Mouse (Mus musculus) adrenal gland, adult 8-10 months (tissue): ENCODE measurements around the gene Dctpp1. TPM values are rescaled to one million over a fixed set of nuclear protein-coding genes. Genes with fewer than 3 reads are reported as not detected.

ENCODE experiments used
- DNase-seq: peaks from one replicate; pipeline ENCODE4 v3.0.0; 2022
- total RNA-seq, 4 experiments: library from RNA; stranded (reverse); gene quantifications; 2 replicates each; pipeline ENCODE4 v1.2.4; 2022

The Dctpp1 gene
- total RNA-seq, 4 experiments from 2014 or later = 28.2 to 36.5 (median 31.6) TPM

GRCm38 (mm10) chr7:127231376-127231775 lies 29.1 kb downstream of the Dctpp1 start:
- DNase-seq = no peak

DNA sequence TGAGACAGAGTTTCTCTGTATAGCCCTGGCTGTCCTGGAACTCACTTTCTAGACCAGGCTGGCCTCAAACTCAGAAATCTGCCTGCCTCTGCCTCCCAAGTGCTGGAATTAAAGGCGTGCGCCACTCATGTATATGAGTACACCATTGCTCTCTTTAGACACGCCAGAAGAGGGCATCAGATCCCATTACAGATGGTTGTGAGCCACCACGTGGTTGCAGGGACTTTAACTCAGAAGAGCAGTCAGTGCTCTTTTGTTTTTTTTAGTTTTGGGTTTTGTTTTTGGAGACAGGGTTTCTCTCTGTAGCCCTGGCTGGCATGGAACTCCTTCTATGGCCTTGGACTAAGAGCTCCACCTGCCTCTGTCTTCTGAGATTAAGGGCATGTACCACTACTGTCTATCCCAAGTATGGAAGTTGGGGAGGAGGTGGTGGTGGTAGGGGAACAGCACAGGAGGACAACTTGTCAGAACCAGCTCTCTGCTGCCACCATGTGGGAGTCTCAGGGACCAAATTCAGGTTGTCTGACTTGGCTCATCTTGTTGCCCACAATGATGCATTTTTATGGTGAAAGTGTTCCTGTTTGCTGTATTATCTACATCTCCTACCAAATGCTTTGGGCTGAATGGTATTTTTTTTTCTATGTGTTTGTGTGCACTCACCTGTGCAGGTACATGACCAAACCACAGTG lies 31.8 kb downstream of the Dctpp1 start:
- DNase-seq = no peak

- DNase-seq = no peak
Measured at GRCm38 (mm10) chr7:127225147-127225995, 35.1 kb downstream of the Dctpp1 start.

GRCm38 (mm10) chr7:127224616-127225015 lies 35.9 kb downstream of the Dctpp1 start:
- DNase-seq = no peak

GRCm38 (mm10) chr7:127223515-127224478 lies 36.7 kb downstream of the Dctpp1 start:
- DNase-seq = no peak

GRCm38 (mm10) chr7:127223106-127223505 lies 37.4 kb downstream of the Dctpp1 start:
- no peak for DNase-seq

GRCm38 (mm10) chr7:127220440-127220839 lies 40.1 kb downstream of the Dctpp1 start:
- no peak for DNase-seq

- no peak for DNase-seq
Measured at GRCm38 (mm10) chr7:127218670-127219069, 41.8 kb downstream of the Dctpp1 start.

GRCm38 (mm10) chr7:127217901-127218642 lies 42.4 kb downstream of the Dctpp1 start:
- no peak for DNase-seq

DNA sequence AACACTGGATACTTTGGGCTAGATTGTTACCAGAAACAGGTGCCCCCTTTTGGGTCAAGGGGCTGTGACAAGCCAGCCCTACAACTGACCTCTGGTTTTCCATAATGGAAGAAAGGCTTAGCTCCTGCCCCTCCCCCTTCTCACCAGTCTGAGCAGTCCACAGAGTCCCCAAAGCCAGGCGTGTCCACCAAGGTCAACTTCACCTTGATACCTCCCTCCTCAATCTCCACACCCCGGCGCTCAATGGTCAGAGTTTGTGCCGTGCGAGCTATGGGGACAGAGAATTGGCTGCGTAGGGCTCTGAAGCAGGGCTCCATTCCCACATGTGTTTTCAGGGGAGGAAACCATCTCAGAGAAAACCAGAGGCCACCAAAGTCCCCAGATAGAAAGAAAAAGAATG lies 43.0 kb downstream of the Dctpp1 start:
- no peak for DNase-seq

- no peak for DNase-seq
Measured at GRCm38 (mm10) chr7:127216307-127216706, 44.2 kb downstream of the Dctpp1 start.

DNA sequence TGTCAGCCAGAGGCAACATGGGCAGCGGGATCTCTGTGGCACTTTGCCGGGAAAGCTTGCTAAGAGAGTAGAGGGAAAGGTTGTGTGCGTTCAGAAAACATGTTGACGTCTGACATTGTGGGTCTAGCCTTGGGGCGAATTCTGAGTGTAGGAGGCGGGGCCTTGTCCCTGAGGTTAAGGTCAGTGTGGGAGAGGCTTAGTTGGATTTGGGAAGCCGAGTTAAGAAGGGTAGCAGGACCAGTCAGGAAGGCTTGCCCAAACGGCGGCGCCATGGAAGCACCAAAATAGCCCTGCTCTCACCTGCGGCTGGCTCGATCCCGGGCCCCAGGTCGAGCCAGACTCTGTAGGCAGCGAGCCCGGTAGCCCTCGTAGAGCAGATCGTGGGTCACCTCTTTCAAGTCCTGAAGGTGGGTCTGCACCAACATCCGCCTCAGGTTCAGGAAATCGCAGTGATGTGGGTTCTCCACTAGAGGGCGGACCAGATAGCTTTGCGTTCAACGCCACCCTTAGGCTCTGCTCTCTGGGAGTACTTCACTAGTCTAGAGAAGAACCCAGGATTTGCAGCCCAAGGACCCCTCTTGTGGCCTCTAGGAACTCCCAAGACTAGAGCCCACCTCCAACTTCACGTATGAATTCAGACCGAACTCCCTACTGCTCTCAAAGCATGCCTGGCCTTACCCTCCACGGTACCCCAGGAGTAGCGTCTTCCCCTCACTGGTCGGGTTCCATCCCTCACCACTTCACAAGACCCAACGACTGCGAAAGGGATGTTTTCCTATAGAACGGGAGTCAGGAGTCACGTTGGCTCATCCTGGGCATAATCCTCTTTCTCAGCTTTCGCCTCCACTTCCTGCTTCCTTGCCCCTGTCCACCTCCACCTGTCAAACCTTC lies 45.3 kb downstream of the Dctpp1 start:
- DNase-seq = no peak

GRCm38 (mm10) chr7:127214521-127214920 lies 46.0 kb downstream of the Dctpp1 start:
- no peak for DNase-seq

- no peak for DNase-seq
Measured at GRCm38 (mm10) chr7:127213930-127214329, 46.6 kb downstream of the Dctpp1 start.

- no peak for DNase-seq
Measured at GRCm38 (mm10) chr7:127213485-127213884, 47.0 kb downstream of the Dctpp1 start.

- DNase-seq = no peak
Measured at GRCm38 (mm10) chr7:127212432-127213250, 47.9 kb downstream of the Dctpp1 start.

GRCm38 (mm10) chr7:127211014-127211745 lies 49.3 kb downstream of the Dctpp1 start:
- DNase-seq = no peak

DNA sequence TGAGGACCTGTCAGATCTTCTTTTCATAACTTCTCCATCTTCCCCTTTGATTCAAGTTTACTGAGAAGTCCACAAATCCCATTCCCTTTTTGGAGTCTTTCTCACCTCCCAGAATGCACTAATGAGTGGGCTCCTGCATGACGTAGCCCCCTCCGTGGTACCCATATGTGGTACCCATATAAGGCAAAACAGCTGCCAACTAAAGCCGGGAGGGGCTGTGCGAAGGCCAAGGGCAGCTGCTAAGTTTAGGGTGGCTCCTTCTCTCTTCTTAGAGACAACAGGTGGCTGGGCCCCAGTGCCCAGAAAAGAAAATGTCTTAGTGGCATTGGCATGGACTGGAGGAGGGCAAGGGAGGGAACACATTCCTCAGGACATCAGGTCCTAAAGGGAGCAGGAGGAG lies 50.2 kb downstream of the Dctpp1 start:
- no peak for DNase-seq

DNA sequence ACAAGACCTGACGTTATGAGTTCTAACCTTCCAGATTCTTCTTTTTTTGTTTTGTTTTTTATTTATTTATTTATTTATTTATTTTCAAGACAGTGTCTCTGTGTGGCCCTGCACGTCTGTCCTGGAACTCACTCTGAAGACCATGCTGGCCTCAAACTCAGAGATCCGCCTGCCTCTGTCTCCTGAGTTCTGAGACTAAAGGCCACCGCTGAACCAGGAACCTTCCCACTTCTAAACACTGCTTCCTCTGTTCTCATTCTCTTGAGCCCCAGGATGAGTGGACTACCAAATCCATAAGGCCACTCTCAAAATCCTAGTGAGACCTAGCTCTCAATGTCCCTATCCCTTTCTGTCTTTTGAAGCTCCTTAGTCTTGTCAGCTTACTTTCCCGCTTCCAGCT lies 50.7 kb downstream of the Dctpp1 start:
- no peak for DNase-seq
